Mouse (Mus musculus) ES-Bruce4 (cell line): ENCODE data around the gene Gabrb2. TPM values are rescaled to one million over a fixed set of nuclear protein-coding genes. Genes with fewer than 3 reads are reported as not detected.

Source experiments
- H3K27ac ChIP-seq: 2 replicates; pipeline ENCODE4 v1.5.1; 2012; ENCODE audit warnings: low read length, inconsistent platforms; ENCODE audit not compliant: insufficient read depth
- H3K27me3 ChIP-seq: 2 replicates; pipeline ENCODE4 v1.6.1; 2012; ENCODE audit warnings: mild to moderate bottlenecking, low read length, inconsistent platforms; ENCODE audit not compliant: control insufficient read depth, poor library complexity, insufficient read depth, severe bottlenecking
- H3K36me3 ChIP-seq: 2 replicates; pipeline ENCODE4 v1.6.1; 2012; ENCODE audit warnings: inconsistent platforms, mild to moderate bottlenecking, low read length, moderate library complexity; ENCODE audit not compliant: control insufficient read depth, poor library complexity, insufficient read depth, severe bottlenecking
- H3K4me1 ChIP-seq: one replicate; pipeline ENCODE4 v1.8.1; 2011; ENCODE audit warnings: low read length; ENCODE audit not compliant: control insufficient read depth, insufficient read depth
- H3K4me3 ChIP-seq: 2 replicates; pipeline ENCODE4 v1.5.1; 2011; ENCODE audit warnings: low read depth, mild to moderate bottlenecking, low read length
- H3K9ac ChIP-seq: 2 replicates; pipeline ENCODE4 v1.6.1; 2012; ENCODE audit warnings: low read depth, mild to moderate bottlenecking, inconsistent platforms; ENCODE audit not compliant: poor library complexity, severe bottlenecking
- H3K9me3 ChIP-seq: replicated peaks from 2 replicates; pipeline ENCODE4 v1.6.1; 2012; ENCODE audit warnings: mild to moderate bottlenecking, low read length, inconsistent platforms; ENCODE audit not compliant: control insufficient read depth, poor library complexity, insufficient read depth, severe bottlenecking
- CTCF ChIP-seq: IDR thresholded peaks from one replicate; pipeline ENCODE4 v1.8.1; 2011; ENCODE audit warnings: low read depth, low read length
- EP300 ChIP-seq: IDR thresholded peaks from 2 replicates; pipeline ENCODE4 v1.6.1; 2011; ENCODE audit warnings: low read depth, low read length; ENCODE audit not compliant: insufficient read depth
- POLR2A ChIP-seq: IDR thresholded peaks from one replicate; pipeline ENCODE4 v1.8.1; 2011; ENCODE audit warnings: low read length; ENCODE audit not compliant: insufficient read depth
- polyA plus RNA-seq: library from polyadenylated mRNA; stranded (reverse); fragments of >200 nt; gene quantifications from 2 replicates; pipeline ENCODE4 v1.2.4, GENCODE M21; 2011; ENCODE audit warnings: low read depth; ENCODE audit not compliant: missing spikeins, insufficient read depth, insufficient read length

The Gabrb2 gene
- polyA plus RNA-seq, 1 experiment, result not detected

GRCm38 (mm10) chr11:42566023-42566422 lies 146.5 kb downstream of the Gabrb2 start:
- no peak overlapping the region for H3K4me3 ChIP-seq
- H3K9me3 ChIP-seq, result no peaks in the 10 kb centered on the region
- TF ChIP-seq CTCF, result no peak
- no peak for TF ChIP-seq EP300
- no peak for TF ChIP-seq POLR2A

GRCm38 (mm10) chr11:42571467-42571866 lies 151.9 kb downstream of the Gabrb2 start:
- no peaks in the 10 kb centered on the region for H3K9me3 ChIP-seq
- no peak overlapping the region for H3K9ac ChIP-seq
- no peak for TF ChIP-seq EP300
- TF ChIP-seq CTCF, result no peak
- no peak for TF ChIP-seq POLR2A
- H3K4me3 ChIP-seq, result no peak overlapping the region
- H3K4me1 ChIP-seq, result no peaks in the 10 kb centered on the region
- H3K27ac ChIP-seq, result no peak overlapping the region
- no peaks in the 10 kb centered on the region for H3K36me3 ChIP-seq
- H3K27me3 ChIP-seq, result no peaks in the 10 kb centered on the region

More at GRCm38 (mm10) chr11:42566023-42566422, 146.5 kb downstream of the Gabrb2 start:
- Histone ChIP-seq H3K27ac (no peak overlapping the region), H3K4me1 (no peaks in the 10 kb centered on the region), H3K36me3 (no peaks in the 10 kb centered on the region), H3K27me3 (no peaks in the 10 kb centered on the region), H3K9ac (no peak overlapping the region)

GRCm38 (mm10) chr11:42575146-42575873 lies 155.8 kb downstream of the Gabrb2 start:
- Histone ChIP-seq H3K9ac (no peak overlapping the region), H3K4me1 (no peaks in the 10 kb centered on the region), H3K4me3 (no peak overlapping the region), H3K9me3 (no peaks in the 10 kb centered on the region), H3K27me3 (no peaks in the 10 kb centered on the region), H3K27ac (no peak overlapping the region), H3K36me3 (no peaks in the 10 kb centered on the region)
- TF ChIP-seq EP300 (no peak), CTCF (no peak), POLR2A (no peak)

- Histone ChIP-seq H3K4me3 (no peak overlapping the region), H3K36me3 (no peaks in the 10 kb centered on the region), H3K4me1 (no peaks in the 10 kb centered on the region), H3K27ac (no peak overlapping the region), H3K27me3 (no peaks in the 10 kb centered on the region), H3K9ac (no peak overlapping the region), H3K9me3 (no peaks in the 10 kb centered on the region)
- no peak for TF ChIP-seq POLR2A
- TF ChIP-seq CTCF, result no peak
These were observed 160.2 kb downstream of the Gabrb2 start for GRCm38 (mm10) chr11:42579804-42580203.

GRCm38 (mm10) chr11:42581123-42581522 lies 161.6 kb downstream of the Gabrb2 start:
- TF ChIP-seq EP300 (no peak), POLR2A (no peak), CTCF (no peak)
- H3K4me1 ChIP-seq, result no peaks in the 10 kb centered on the region
- no peaks in the 10 kb centered on the region for H3K36me3 ChIP-seq
- no peaks in the 10 kb centered on the region for H3K27me3 ChIP-seq
- no peak overlapping the region for H3K9ac ChIP-seq
- H3K4me3 ChIP-seq, result no peak overlapping the region
- no peak overlapping the region for H3K27ac ChIP-seq
- H3K9me3 ChIP-seq, result no peaks in the 10 kb centered on the region

GRCm38 (mm10) chr11:42581753-42582152 lies 162.2 kb downstream of the Gabrb2 start:
- Histone ChIP-seq H3K9me3 (no peaks in the 10 kb centered on the region), H3K27me3 (no peaks in the 10 kb centered on the region), H3K4me3 (no peak overlapping the region), H3K36me3 (no peaks in the 10 kb centered on the region), H3K4me1 (no peaks in the 10 kb centered on the region), H3K27ac (no peak overlapping the region), H3K9ac (no peak overlapping the region)
- TF ChIP-seq CTCF (no peak), EP300 (no peak), POLR2A (no peak)
